Mouse (Mus musculus) heart, adult 2 months (tissue): ENCODE data around the gene Tmem79. TPM values are rescaled to one million over a fixed set of nuclear protein-coding genes. Genes with fewer than 3 reads are reported as not detected.
A peak's percentile ranks its signal among the peaks of the same experiment; 100 is the strongest.

ENCODE experiments used
- DNase-seq, 2 experiments: peaks; one replicate each; pipeline ENCODE4 v3.0.0; 2021
- H3K27ac ChIP-seq: fragments of 200-600 bp; 2 replicates; pipeline ENCODE4 v1.8.1; 2022
- H3K27me3 ChIP-seq: fragments of 200-500 bp; 2 replicates; pipeline ENCODE4 v1.6.1; 2012; ENCODE audit warnings: mild to moderate bottlenecking, low read length, inconsistent platforms, mixed read lengths; ENCODE audit not compliant: control insufficient read depth, insufficient read depth
- H3K36me3 ChIP-seq: fragments of 200-500 bp; 2 replicates; pipeline ENCODE4 v1.6.1; 2012; ENCODE audit warnings: low read length, inconsistent platforms; ENCODE audit not compliant: control insufficient read depth, insufficient read depth
- H3K4me1 ChIP-seq: fragments of 200-500 bp; 2 replicates; pipeline ENCODE4 v1.6.1; 2011; ENCODE audit warnings: low read length; ENCODE audit not compliant: control insufficient read depth, insufficient read depth
- H3K4me3 ChIP-seq: fragments of 200-600 bp; 2 replicates; pipeline ENCODE4 v1.8.1; 2022
- H3K79me2 ChIP-seq: fragments of 200-500 bp; replicated peaks from 2 replicates; pipeline ENCODE4 v1.6.1; 2012; ENCODE audit warnings: mild to moderate bottlenecking, inconsistent platforms, low read length, moderate library complexity, mixed read lengths; ENCODE audit not compliant: control insufficient read depth, insufficient read depth
- H3K9ac ChIP-seq: fragments of 200-500 bp; 2 replicates; pipeline ENCODE4 v1.6.1; 2012; ENCODE audit warnings: low read depth, mild to moderate bottlenecking, control low read depth, inconsistent platforms, low read length, mixed read lengths
- CTCF ChIP-seq: fragments of 200-600 bp; IDR thresholded peaks from 2 replicates; pipeline ENCODE4 v1.8.1; 2022; ENCODE audit warnings: antibody characterized with exemption, mild to moderate bottlenecking, moderate library complexity
- EP300 ChIP-seq: fragments of 200-500 bp; IDR thresholded peaks from 2 replicates; pipeline ENCODE4 v1.6.1; 2011; ENCODE audit warnings: low read depth, low read length, control low read depth; ENCODE audit not compliant: insufficient read depth
- POLR2A ChIP-seq: fragments of 200-500 bp; IDR thresholded peaks from 2 replicates; pipeline ENCODE4 v1.6.1; 2011; ENCODE audit warnings: mild to moderate bottlenecking, low read depth, low read length, control low read depth; ENCODE audit not compliant: insufficient read depth
- WGBS: fragments of 180-500 bp; shearing (Covaris S2); methylation state at CpG from one replicate; pipeline ENCODE4 v1.1.7; 2018; 5-methylcytosine and 5-hydroxymethylcytosine counted together
- intact Hi-C: fragments of 180-260 bp; cut with DNase I; formaldehyde crosslinking; loops from one replicate; pipeline ENCODE4 v1.15.1; 2025
- polyA plus RNA-seq: library from polyadenylated mRNA; depleted of rRNA; stranded (reverse); fragments of >200 nt; gene quantifications from 2 replicates; pipeline ENCODE4 v1.2.3, GENCODE M21; 2012
- total RNA-seq, 2 experiments: library from RNA; stranded (reverse); gene quantifications; 2 replicates each; pipeline ENCODE4 v1.2.3; 2021

Tmem79 gene
- total and polyA plus RNA-seq, 3 experiments, result 1.6 to 3.5 (median 1.7) TPM

- Histone ChIP-seq H3K27me3 (no peaks in the 10 kb centered on the region), H3K79me2 (no peaks in the 10 kb centered on the region), H3K36me3 (no peaks in the 10 kb centered on the region), H3K4me1 (peaks cover 2% of the 10 kb centered on the region; the same call in 1 of the 2 replicates), H3K9ac (no peak overlapping the region), H3K27ac (no peak overlapping the region), H3K4me3 (no peak overlapping the region)
- TF ChIP-seq CTCF, result no peak
- no peak for DNase-seq
- intact Hi-C loops, result no loop called here
- WGBS, result 90% methylated on average over 2 of the region's 2 CpGs
Observed at GRCm38 (mm10) chr3:88361612-88362313, 25.8 kb upstream of the Tmem79 start.

- Histone ChIP-seq H3K79me2 (no peaks in the 10 kb centered on the region), H3K27me3 (no peaks in the 10 kb centered on the region), H3K36me3 (no peaks in the 10 kb centered on the region), H3K27ac (no peak overlapping the region), H3K4me3 (no peak overlapping the region), H3K9ac (no peak overlapping the region), H3K4me1 (peaks cover 2% of the 10 kb centered on the region; the same call in 1 of the 2 replicates)
- DNase-seq, result no peak
- intact Hi-C loops, result no loop called here
- TF ChIP-seq CTCF (no peak), POLR2A (no peak), EP300 (no peak)
- WGBS, result 53% methylated on average over 6 of the region's 6 CpGs
Observed at GRCm38 (mm10) chr3:88361096-88361495, 25.1 kb upstream of the Tmem79 start.

- Histone ChIP-seq H3K4me3 (no peak overlapping the region), H3K27me3 (no peaks in the 10 kb centered on the region), H3K36me3 (no peaks in the 10 kb centered on the region), H3K4me1 (peaks cover 2% of the 10 kb centered on the region; the same call in 1 of the 2 replicates), H3K79me2 (no peaks in the 10 kb centered on the region), H3K9ac (no peak overlapping the region), H3K27ac (no peak overlapping the region; the same call in 1 of the 2 replicates)
- no peak for DNase-seq
- intact Hi-C loops, result no loop called here
- 46% methylated on average over 3 of the region's 3 CpGs for WGBS
- TF ChIP-seq POLR2A, result no peak
- no peak for TF ChIP-seq CTCF
- no peak for TF ChIP-seq EP300
Observed at GRCm38 (mm10) chr3:88359989-88360388, 24.0 kb upstream of the Tmem79 start.

- no peak overlapping the region for H3K9ac ChIP-seq
- H3K79me2 ChIP-seq, result no peaks in the 10 kb centered on the region
- no peak overlapping the region for H3K4me3 ChIP-seq
- TF ChIP-seq CTCF (no peak), POLR2A (no peak), EP300 (no peak)
- no peaks in the 10 kb centered on the region for H3K4me1 ChIP-seq
- 63% methylated on average over 5 of the region's 5 CpGs for WGBS
- no peaks in the 10 kb centered on the region for H3K36me3 ChIP-seq
- H3K27ac ChIP-seq, result no peak overlapping the region; the same call in 1 of the 2 replicates
- DNase-seq, result no peak
- no peaks in the 10 kb centered on the region for H3K27me3 ChIP-seq
- intact Hi-C loops, result no loop called here
Observed at GRCm38 (mm10) chr3:88359584-88359983, 23.6 kb upstream of the Tmem79 start.

- Histone ChIP-seq H3K36me3 (no peaks in the 10 kb centered on the region), H3K79me2 (no peaks in the 10 kb centered on the region), H3K4me1 (no peaks in the 10 kb centered on the region), H3K9ac (no peak overlapping the region), H3K27me3 (no peaks in the 10 kb centered on the region), H3K27ac (no peak overlapping the region), H3K4me3 (no peak overlapping the region)
- 79% methylated on average over 8 of the region's 8 CpGs for WGBS
- intact Hi-C loops, result no loop called here
- TF ChIP-seq CTCF, result peak; percentile 23
- no peak for TF ChIP-seq EP300
- no peak for TF ChIP-seq POLR2A
- no peak for DNase-seq
Observed at GRCm38 (mm10) chr3:88354396-88355165, 18.6 kb upstream of the Tmem79 start.

- Histone ChIP-seq H3K36me3 (no peaks in the 10 kb centered on the region), H3K9ac (no peak overlapping the region), H3K27me3 (no peaks in the 10 kb centered on the region), H3K27ac (no peak overlapping the region), H3K79me2 (no peaks in the 10 kb centered on the region), H3K4me3 (no peak overlapping the region), H3K4me1 (no peaks in the 10 kb centered on the region)
- TF ChIP-seq POLR2A, result no peak
- TF ChIP-seq EP300, result no peak
- no peak for TF ChIP-seq CTCF
- intact Hi-C loops, result no loop called here
- no peak for DNase-seq
- WGBS, result 70% methylated on average over 9 of the region's 9 CpGs
Observed at GRCm38 (mm10) chr3:88352907-88353306, 17.0 kb upstream of the Tmem79 start.
